Mouse (Mus musculus): ENCODE results near the gene Ccdc93. TPM values are rescaled to one million over a fixed set of nuclear protein-coding genes. Genes with fewer than 3 reads are reported as not detected.

Ccdc93 gene
- polyA plus RNA-seq, 1 experiment from 2014 or later, result 9.3 TPM

DNA sequence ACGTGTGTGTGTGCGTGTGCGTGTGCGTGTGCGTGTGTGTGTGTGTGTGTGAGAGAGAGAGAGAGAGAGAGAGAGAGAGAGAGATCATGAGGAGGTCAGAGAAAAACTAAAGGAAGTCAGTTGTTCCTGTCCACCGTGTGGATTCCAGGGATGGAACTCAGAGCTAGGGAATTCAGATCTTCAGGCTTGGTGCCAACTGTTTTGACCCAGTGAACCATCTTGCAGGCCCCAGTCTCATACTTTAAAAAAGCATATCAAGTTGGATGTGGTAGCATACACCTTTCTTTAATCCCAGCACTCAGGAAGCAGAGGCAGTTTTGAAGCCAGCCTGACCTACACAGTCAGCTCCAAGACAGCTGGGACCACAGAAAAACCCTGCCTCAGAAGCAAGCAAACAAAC lies 98.4 kb downstream of the Ccdc93 start:
- Histone ChIP-seq H3K4me3 (no peak overlapping the region), H3K27me3 (peaks cover 38% of the 10 kb centered on the region), H3K9ac (no peak overlapping the region), H3K9me3 (no peaks in the 10 kb centered on the region), H3K36me3 (no peaks in the 10 kb centered on the region), H3K4me1 (replicated peaks) (peaks cover 16% of the 10 kb centered on the region), H3K4me2 (no peak overlapping the region), H3K27ac (replicated peaks) (no peak overlapping the region)
- no peak for ATAC-seq (ENCODE audit: low read depth)
- WGBS, result 89% methylated on average over 6 of the region's 6 CpGs

DNA sequence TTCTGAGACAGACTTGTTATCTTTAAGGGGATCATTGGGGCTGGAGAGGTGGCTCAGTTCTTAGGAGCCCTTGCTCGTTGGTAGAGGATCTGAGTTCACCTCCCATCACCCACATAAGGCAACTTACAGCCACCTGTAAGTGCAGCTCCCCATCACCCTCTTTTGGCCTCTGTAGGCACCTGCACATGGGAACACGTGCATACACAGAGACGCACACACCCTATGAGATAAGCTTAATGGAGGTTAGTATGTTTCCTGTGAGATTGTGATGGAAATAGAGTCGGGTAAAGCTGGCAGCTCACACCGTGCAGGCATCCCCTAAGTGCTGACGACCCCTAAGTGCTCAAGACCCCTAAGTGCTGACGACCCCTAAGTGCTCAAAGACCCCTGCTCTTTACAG lies 100.6 kb downstream of the Ccdc93 start:
- WGBS, result 75% methylated on average over 7 of the region's 7 CpGs
- H3K27me3 ChIP-seq, result peaks cover 31% of the 10 kb centered on the region
- no peak for ATAC-seq (ENCODE audit: low read depth)
- peaks cover 16% of the 10 kb centered on the region for H3K4me1 ChIP-seq (replicated peaks)
- no peak overlapping the region for H3K4me3 ChIP-seq
- no peak overlapping the region for H3K9ac ChIP-seq
- H3K27ac ChIP-seq (replicated peaks), result no peak overlapping the region
- no peaks in the 10 kb centered on the region for H3K9me3 ChIP-seq
- no peak overlapping the region for H3K4me2 ChIP-seq
- H3K36me3 ChIP-seq, result no peaks in the 10 kb centered on the region

DNA sequence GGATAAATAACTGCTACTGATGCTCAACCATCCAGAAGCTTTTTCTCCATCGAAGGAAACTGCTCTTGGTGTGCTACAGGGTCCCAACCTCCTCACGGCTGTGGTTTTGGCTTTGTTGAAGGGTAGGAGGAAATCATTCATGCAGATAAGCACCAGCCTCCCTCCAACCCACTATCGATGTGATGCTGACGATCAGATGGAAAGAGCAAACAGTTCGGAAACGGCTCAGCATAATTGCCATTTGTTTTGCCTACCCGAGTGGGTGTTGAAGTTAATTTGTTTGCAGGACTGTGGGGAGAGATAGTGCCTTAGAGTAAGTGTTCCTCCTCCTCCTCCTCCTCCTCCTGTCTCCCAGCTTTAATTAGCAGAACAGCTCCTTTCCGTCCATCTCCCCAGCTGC lies 109.5 kb downstream of the Ccdc93 start:
- Histone ChIP-seq H3K27ac (replicated peaks) (no peak overlapping the region), H3K4me1 (replicated peaks) (no peaks in the 10 kb centered on the region), H3K36me3 (no peaks in the 10 kb centered on the region), H3K4me2 (no peak overlapping the region), H3K9ac (no peak overlapping the region), H3K9me3 (no peaks in the 10 kb centered on the region), H3K27me3 (no peaks in the 10 kb centered on the region), H3K4me3 (no peak overlapping the region)
- WGBS, result 83% methylated on average over 8 of the region's 8 CpGs
- no peak for ATAC-seq (ENCODE audit: low read depth)

DNA sequence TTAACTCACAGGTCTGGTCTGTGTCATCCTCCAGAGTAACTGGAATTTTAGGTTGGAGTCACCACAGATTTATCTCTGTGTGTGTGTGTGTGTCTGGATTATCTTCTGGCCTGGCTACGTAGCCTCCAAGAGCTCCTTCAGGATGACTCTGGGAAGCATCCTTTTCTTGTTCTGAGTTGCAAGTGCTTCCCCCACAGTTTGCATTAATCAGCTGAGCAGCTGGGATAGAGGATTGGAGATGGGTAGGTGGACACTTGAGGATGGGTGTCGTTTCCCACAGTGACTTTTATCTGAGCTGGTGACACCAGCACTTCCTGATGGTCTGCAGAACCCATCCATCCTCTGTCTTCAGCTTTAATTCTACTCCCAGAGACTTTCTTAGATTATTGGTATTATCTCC lies 116.0 kb downstream of the Ccdc93 start:
- no peak overlapping the region for H3K9ac ChIP-seq
- 86% methylated on average over 2 of the region's 2 CpGs for WGBS
- no peak overlapping the region for H3K27ac ChIP-seq (replicated peaks)
- ATAC-seq (ENCODE audit: low read depth), result no peak
- no peaks in the 10 kb centered on the region for H3K27me3 ChIP-seq
- H3K4me3 ChIP-seq, result no peak overlapping the region
- peaks cover 28% of the 10 kb centered on the region for H3K36me3 ChIP-seq
- no peak overlapping the region for H3K4me2 ChIP-seq
- no peaks in the 10 kb centered on the region for H3K4me1 ChIP-seq (replicated peaks)
- no peaks in the 10 kb centered on the region for H3K9me3 ChIP-seq

DNA sequence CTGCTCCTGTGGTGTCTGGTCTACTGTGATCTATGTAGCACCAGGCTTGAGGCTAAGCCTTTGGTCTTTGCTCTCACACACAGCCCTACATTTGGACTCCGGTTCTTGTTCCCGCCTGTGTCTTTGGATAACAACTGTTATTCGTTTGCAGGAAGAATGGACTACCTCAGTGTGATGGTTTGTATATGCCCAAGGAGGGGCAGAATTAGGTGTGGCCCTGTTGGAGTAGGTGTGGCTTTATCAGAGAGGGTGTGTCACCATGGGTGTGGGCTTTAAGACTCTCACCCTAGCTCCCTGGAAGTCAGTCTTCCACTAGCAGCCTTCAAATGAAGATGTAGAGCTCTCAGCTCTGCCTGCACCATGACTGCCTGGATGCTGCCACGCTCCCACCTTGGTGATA lies 117.8 kb downstream of the Ccdc93 start:
- no peak overlapping the region for H3K9ac ChIP-seq
- H3K27me3 ChIP-seq, result no peaks in the 10 kb centered on the region
- no peak overlapping the region for H3K4me3 ChIP-seq
- H3K4me1 ChIP-seq (replicated peaks), result no peaks in the 10 kb centered on the region
- H3K36me3 ChIP-seq, result peaks cover 46% of the 10 kb centered on the region
- H3K9me3 ChIP-seq, result no peaks in the 10 kb centered on the region
- WGBS, result 93% methylated on average over 4 of the region's 4 CpGs
- no peak overlapping the region for H3K27ac ChIP-seq (replicated peaks)
- H3K4me2 ChIP-seq, result no peak overlapping the region
- ATAC-seq (ENCODE audit: low read depth), result no peak; the same call in 1 of the 2 replicates

DNA sequence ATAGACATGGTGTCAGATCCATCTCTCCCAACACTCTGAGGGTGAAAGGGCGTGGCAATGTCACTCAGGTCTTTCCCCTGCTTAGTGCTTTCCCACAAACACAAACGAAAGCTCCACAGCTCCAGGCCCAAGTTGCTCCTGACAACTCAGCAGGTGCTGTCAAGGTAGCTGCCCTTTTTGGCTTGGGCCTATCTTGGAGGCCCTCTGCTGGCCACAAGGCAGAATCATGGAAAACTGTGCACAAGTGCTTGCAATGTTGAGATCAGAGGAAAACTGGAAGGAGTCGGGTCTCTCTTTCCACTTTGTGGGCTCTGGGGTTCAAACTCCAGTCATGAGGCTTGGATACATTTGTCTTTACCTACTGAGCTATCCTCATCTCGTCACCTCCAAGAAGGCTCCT lies 118.6 kb downstream of the Ccdc93 start:
- H3K9me3 ChIP-seq, result no peaks in the 10 kb centered on the region
- H3K9ac ChIP-seq, result no peak overlapping the region
- no peaks in the 10 kb centered on the region for H3K4me1 ChIP-seq (replicated peaks)
- H3K4me3 ChIP-seq, result no peak overlapping the region
- no peak overlapping the region for H3K4me2 ChIP-seq
- H3K27me3 ChIP-seq, result no peaks in the 10 kb centered on the region
- ATAC-seq (ENCODE audit: low read depth), result no peak
- H3K36me3 ChIP-seq, result peaks cover 52% of the 10 kb centered on the region
- 76% methylated on average over 4 of the region's 4 CpGs for WGBS
- no peak overlapping the region for H3K27ac ChIP-seq (replicated peaks)

DNA sequence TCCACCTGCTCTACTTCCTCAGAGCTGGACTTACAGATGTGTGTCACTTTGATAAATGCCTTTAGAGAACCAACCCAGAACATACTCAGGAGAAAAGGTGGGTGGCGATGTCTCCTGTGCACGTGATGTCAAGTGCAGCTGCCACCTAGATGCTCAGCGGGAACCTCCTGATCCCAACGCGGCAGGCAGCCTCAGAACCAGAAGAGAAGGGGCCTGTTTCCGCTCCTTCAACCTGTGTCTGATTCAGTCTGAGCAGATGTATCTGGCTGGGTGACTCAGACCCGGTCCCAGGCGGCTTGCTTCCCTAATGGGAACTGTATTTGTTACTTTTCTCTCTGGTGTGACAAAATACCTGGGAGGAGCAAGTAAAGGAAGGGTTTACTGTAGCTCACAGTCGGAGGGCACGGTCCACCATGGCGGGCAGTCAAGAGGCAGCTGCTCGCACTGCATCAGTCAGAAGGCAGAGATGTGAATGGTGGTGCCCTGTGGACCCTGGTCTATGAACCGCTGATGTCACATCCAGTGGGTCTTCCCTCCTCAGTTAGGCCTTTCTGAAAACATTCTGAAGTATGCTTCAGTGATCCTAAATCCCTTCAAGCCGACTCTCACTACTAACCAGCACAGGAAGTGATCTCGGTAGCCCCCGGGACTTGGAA lies 120.1 kb downstream of the Ccdc93 start:
- Histone ChIP-seq H3K9ac (no peak overlapping the region), H3K27ac (replicated peaks) (no peak overlapping the region), H3K36me3 (peaks cover 67% of the 10 kb centered on the region), H3K27me3 (no peaks in the 10 kb centered on the region), H3K4me1 (replicated peaks) (no peaks in the 10 kb centered on the region), H3K9me3 (no peaks in the 10 kb centered on the region), H3K4me2 (no peak overlapping the region), H3K4me3 (no peak overlapping the region)
- ATAC-seq (ENCODE audit: low read depth), result no peak
- WGBS, result 88% methylated on average over 16 of the region's 16 CpGs

DNA sequence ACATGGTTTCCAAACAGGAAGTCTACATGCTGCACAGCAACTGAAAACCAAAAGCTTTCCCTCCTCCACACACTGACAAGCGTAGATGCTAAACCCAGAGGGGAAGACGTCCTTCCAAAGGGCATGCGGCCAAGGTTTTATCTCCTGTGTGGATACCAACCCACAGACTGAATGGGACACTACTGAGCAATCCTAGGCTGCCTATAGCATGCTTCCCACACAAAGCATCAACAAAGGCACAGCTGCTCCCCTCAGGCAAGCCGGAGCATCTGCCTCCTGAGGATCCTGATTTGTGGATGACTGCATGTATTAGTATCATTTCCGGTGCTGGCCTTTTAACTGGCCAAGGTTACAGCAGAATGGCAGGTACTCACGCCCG lies 120.6 kb downstream of the Ccdc93 start:
- H3K4me1 ChIP-seq (replicated peaks), result no peaks in the 10 kb centered on the region
- no peaks in the 10 kb centered on the region for H3K27me3 ChIP-seq
- H3K36me3 ChIP-seq, result peaks cover 72% of the 10 kb centered on the region
- no peak overlapping the region for H3K27ac ChIP-seq (replicated peaks)
- no peaks in the 10 kb centered on the region for H3K9me3 ChIP-seq
- H3K4me2 ChIP-seq, result no peak overlapping the region
- H3K9ac ChIP-seq, result no peak overlapping the region
- peak; percentile 65; the same call in 1 of the 2 replicates for ATAC-seq (ENCODE audit: low read depth)
- 73% methylated on average over 7 of the region's 7 CpGs for WGBS
- no peak overlapping the region for H3K4me3 ChIP-seq

Other genes starting within 250 kb of the Ccdc93 start
- gene Insig2, start 98.5 kb upstream of the Ccdc93 start, polyA plus RNA-seq (2015; fragmentation: Nextera tagmentation; extraction: Ambion mirVana), result 42.4 and 48.6 TPM in 2 replicates
- 0.13 and 0.50 TPM in 2 replicates for gene Htr5b, start 97.4 kb downstream of the Ccdc93 start, polyA plus RNA-seq (2015; fragmentation: Nextera tagmentation; extraction: Ambion mirVana)
- gene Ddx18, start 136.9 kb downstream of the Ccdc93 start, polyA plus RNA-seq (2015; fragmentation: Nextera tagmentation; extraction: Ambion mirVana), result 37.4 and 42.5 TPM in 2 replicates

Measured in neural tube, embryonic 13.5 days (tissue).